Mouse (Mus musculus) urinary bladder, postnatal 0 days (tissue): ENCODE results near the gene 1810049J17Rik. TPM values are rescaled to one million over a fixed set of nuclear protein-coding genes. Genes with fewer than 3 reads are reported as not detected.

ENCODE experiments used
- polyA plus RNA-seq: library from polyadenylated mRNA; unstranded; fragments of >200 nt; fragmentation: Nextera tagmentation; extraction: Ambion mirVana; gene quantifications from 2 replicates; pipeline ENCODE4 v1.2.1, GENCODE M21; 2015

The 1810049J17Rik gene
- 0.82 and 2.3 TPM in 2 replicates for polyA plus RNA-seq

GRCm38 (mm10) chr15:12321788-12322621 lies at the start of gene 1810049J17Rik:
Gene 1810049J17Rik, minus strand, starts transcription at chr15:12321899.

DNA sequence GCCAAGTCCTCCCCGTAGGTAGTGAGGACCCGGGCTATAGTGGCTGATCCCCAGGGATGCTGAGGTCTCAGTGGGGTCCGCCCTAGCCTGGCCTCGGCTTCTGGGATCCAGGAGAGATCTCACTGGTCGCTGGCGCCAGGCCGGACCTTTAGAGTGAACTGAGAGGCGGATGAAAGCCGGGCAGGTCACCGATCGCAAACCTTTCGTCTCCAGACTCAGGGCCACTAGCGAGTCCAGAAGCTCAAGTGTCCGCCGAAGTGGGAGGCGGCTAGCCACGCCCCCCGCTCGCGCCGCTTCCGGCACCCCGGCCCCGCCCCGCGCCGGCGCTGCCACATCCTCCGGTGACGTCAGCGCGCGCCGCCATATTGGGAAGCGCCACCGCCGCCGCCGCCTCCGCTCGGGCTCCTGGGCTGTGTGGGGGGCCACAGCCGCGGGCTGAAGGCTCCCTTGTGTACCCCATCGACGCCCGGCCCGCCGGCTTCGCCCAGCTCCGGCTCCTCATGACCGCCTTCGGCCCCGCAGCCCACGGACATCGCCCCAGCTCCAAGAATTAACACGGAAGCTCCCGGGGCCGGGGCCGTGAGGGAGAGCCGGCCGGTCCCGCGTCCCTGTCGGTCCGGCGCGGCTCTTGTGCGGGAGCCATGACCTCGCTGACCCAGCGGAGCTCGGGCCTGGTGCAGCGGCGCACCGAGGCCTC lies 460 bp downstream of the 1810049J17Rik start, which contains the start of gene Golph3:
TSS of gene Golph3 (plus strand) at position 360 of the 697 bp plus-strand sequence.

Other genes with a start within 250 kb of the 1810049J17Rik start
- 81.4 and 83.2 TPM in 2 replicates for gene Zfr, start 204.1 kb downstream of the 1810049J17Rik start, polyA plus RNA-seq
- 7.8 and 8.7 TPM in 2 replicates for gene Mtmr12, start 116.9 kb downstream of the 1810049J17Rik start, polyA plus RNA-seq
- 85.0 and 110 TPM in 2 replicates for gene Golph3, start 449 bp downstream of the 1810049J17Rik start, polyA plus RNA-seq